Mouse (Mus musculus): ENCODE results near the gene Brd3os. TPM values are rescaled to one million over a fixed set of nuclear protein-coding genes. Genes with fewer than 3 reads are reported as not detected.

The Brd3os gene
- polyA plus RNA-seq, 1 experiment from 2014 or later, result 3.6 TPM

DNA sequence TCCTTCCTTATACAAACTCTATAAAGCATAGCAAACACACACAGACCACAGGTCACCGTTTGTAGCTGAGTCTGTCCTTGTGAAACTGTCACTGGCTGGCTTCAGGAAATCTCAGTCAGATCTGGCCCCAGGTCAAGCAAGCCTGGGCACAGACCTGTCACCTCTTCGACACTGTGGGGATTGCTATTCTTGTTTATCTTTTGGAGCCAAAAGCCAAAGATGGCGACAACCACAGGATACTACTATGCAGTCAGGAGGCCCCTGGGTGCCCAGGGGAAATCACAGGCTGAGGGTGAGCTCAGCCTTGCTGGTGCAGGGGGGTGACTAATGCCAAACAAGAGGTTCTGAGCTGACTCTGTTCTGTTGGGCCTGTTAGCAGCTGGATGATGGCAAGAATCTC, 25.7 kb upstream of the Brd3os start:
- Histone ChIP-seq H3K4me2 (ENCODE audit: low read depth, low read length) (no peak overlapping the region), H3K4me1 (ENCODE audit: control insufficient read depth, insufficient read depth, low read length) (peaks cover 73% of the 10 kb centered on the region), H3K27ac (ENCODE audit: low read length) (peak overlapping the region; percentile 17; the same call in 1 of the 2 replicates), H3K9me3 (replicated peaks; ENCODE audit: control insufficient read depth, low read length) (no peaks in the 10 kb centered on the region), H3K9ac (ENCODE audit: low read length) (no peak overlapping the region), H3K36me3 (ENCODE audit: control insufficient read depth, insufficient read depth) (no peaks in the 10 kb centered on the region), H3K27me3 (ENCODE audit: control insufficient read depth, insufficient read depth, low read length) (no peaks in the 10 kb centered on the region), H3K4me3 (ENCODE audit: low read length) (no peak overlapping the region)
- WGBS, result 16% methylated on average over 3 of the region's 3 CpGs
- no peak for ATAC-seq (replicated peaks; ENCODE audit: extremely low read depth, insufficient read depth, low FRiP score)

GRCm38 (mm10) chr2:27417648-27418153, 24.4 kb upstream of the Brd3os start:
- Histone ChIP-seq H3K9ac (ENCODE audit: low read length) (no peak overlapping the region), H3K27ac (ENCODE audit: low read length) (0 out of 2 replicates have a peak overlapping the region, but pooled peaks have one; percentile 0), H3K4me3 (ENCODE audit: low read length) (no peak overlapping the region), H3K27me3 (ENCODE audit: control insufficient read depth, insufficient read depth, low read length) (no peaks in the 10 kb centered on the region), H3K36me3 (ENCODE audit: control insufficient read depth, insufficient read depth) (no peaks in the 10 kb centered on the region), H3K4me1 (ENCODE audit: control insufficient read depth, insufficient read depth, low read length) (peaks cover 74% of the 10 kb centered on the region), H3K9me3 (replicated peaks; ENCODE audit: control insufficient read depth, low read length) (no peaks in the 10 kb centered on the region), H3K4me2 (ENCODE audit: low read depth, low read length) (no peak overlapping the region)
- ATAC-seq (replicated peaks; ENCODE audit: extremely low read depth, insufficient read depth, low FRiP score), result no peak
- WGBS, result 45% methylated on average over 5 of the region's 5 CpGs

DNA sequence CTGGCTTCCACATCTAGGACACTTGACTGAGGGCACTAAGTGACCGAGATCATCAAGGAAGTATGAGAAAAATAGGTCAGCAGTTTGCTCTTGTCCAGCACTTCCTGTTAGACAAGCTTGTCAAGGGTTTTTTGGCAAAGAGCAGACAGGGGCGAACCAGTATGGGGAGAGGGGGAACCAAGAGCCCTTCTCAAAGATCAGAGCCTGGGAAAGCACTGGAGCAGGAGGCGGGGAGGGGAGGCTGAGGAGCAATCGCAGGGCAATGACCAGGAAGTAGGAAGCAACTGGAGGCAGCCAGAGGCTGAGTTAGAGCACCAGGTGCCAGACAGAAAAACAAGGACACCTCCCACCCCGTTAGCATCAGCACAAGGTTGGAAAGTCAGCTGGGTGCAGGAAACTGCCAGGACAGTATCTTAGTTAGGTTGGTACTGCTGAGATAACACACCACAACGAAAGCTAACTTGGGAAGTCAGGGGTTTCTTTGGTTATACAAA, 23.5 kb upstream of the Brd3os start:
- ATAC-seq (replicated peaks; ENCODE audit: extremely low read depth, insufficient read depth, low FRiP score), result peak; percentile 7; the same call in 1 of the 2 replicates
- H3K36me3 ChIP-seq (ENCODE audit: control insufficient read depth, insufficient read depth), result no peaks in the 10 kb centered on the region
- H3K4me2 ChIP-seq (ENCODE audit: low read depth, low read length), result peak overlapping the region; percentile 19; the same call in 1 of the 2 replicates
- no peaks in the 10 kb centered on the region for H3K9me3 ChIP-seq (replicated peaks; ENCODE audit: control insufficient read depth, low read length)
- H3K9ac ChIP-seq (ENCODE audit: low read length), result no peak overlapping the region
- H3K27me3 ChIP-seq (ENCODE audit: control insufficient read depth, insufficient read depth, low read length), result no peaks in the 10 kb centered on the region
- H3K4me3 ChIP-seq (ENCODE audit: low read length), result no peak overlapping the region
- H3K4me1 ChIP-seq (ENCODE audit: control insufficient read depth, insufficient read depth, low read length), result peaks cover 74% of the 10 kb centered on the region
- H3K27ac ChIP-seq (ENCODE audit: low read length), result peak overlapping the region; percentile 0; the same call in 1 of the 2 replicates
- 28% methylated on average over 6 of the region's 6 CpGs for WGBS

- WGBS, result 54% methylated on average over 20 of the region's 20 CpGs
- no peak overlapping the region for H3K27ac ChIP-seq (ENCODE audit: low read length)
- H3K4me3 ChIP-seq (ENCODE audit: low read length), result no peak overlapping the region
- no peaks in the 10 kb centered on the region for H3K27me3 ChIP-seq (ENCODE audit: control insufficient read depth, insufficient read depth, low read length)
- no peak overlapping the region for H3K4me2 ChIP-seq (ENCODE audit: low read depth, low read length)
- H3K9ac ChIP-seq (ENCODE audit: low read length), result no peak overlapping the region
- no peak for ATAC-seq (replicated peaks; ENCODE audit: extremely low read depth, insufficient read depth, low FRiP score)
- no peaks in the 10 kb centered on the region for H3K36me3 ChIP-seq (ENCODE audit: control insufficient read depth, insufficient read depth)
- H3K9me3 ChIP-seq (replicated peaks; ENCODE audit: control insufficient read depth, low read length), result no peaks in the 10 kb centered on the region
- H3K4me1 ChIP-seq (ENCODE audit: control insufficient read depth, insufficient read depth, low read length), result peaks cover 47% of the 10 kb centered on the region
Measured at GRCm38 (mm10) chr2:27421293-27422068, 20.6 kb upstream of the Brd3os start.

DNA sequence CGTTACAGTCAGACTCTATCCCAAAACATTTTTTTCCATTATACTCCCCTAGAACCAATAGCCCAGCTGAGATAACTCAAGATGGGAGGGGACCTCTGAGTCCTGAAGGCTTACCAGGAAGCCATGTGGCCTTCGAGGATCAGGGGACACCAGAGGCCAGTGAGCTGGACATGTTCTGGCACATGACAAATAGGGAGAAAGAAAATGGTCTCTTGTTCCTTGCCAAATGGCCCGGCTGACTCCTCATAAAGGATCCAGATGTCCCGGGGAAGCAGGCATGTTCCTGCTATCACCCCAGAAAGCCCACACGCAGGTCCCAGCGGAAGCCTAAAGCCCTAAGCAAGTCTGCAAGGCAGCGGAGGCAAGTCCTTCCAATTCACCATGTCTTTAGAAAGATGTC, 18.5 kb upstream of the Brd3os start:
- Histone ChIP-seq H3K9ac (ENCODE audit: low read length) (no peak overlapping the region), H3K4me2 (ENCODE audit: low read depth, low read length) (no peak overlapping the region), H3K27me3 (ENCODE audit: control insufficient read depth, insufficient read depth, low read length) (no peaks in the 10 kb centered on the region), H3K36me3 (ENCODE audit: control insufficient read depth, insufficient read depth) (no peaks in the 10 kb centered on the region), H3K27ac (ENCODE audit: low read length) (no peak overlapping the region), H3K4me1 (ENCODE audit: control insufficient read depth, insufficient read depth, low read length) (peaks cover 34% of the 10 kb centered on the region), H3K9me3 (replicated peaks; ENCODE audit: control insufficient read depth, low read length) (no peaks in the 10 kb centered on the region), H3K4me3 (ENCODE audit: low read length) (no peak overlapping the region)
- ATAC-seq (replicated peaks; ENCODE audit: extremely low read depth, insufficient read depth, low FRiP score), result no peak
- 69% methylated on average over 7 of the region's 7 CpGs for WGBS

DNA sequence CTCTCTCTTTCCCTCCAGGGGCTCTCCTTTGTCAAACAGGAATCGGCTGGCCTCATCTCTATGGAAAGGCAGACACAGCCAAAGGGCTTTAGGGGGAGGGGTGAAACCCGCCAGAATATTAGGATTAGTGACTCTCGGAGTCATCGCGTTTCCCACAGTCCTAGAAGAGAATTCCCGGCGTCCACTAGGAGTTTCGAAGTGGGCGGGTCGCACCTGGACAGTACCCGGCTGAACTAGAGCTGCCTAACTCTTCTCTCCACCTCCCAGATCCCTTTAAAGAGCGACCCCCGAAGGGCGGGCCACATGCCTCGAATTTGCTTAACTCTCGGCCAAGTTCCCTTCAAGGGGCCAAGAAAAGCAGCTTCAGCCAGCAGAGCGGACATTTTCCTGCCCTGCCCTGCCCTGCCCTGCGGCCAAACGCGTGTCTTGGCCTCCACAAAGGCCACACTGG, 16.9 kb upstream of the Brd3os start:
- Histone ChIP-seq H3K4me1 (ENCODE audit: control insufficient read depth, insufficient read depth, low read length) (peaks cover 23% of the 10 kb centered on the region), H3K4me2 (ENCODE audit: low read depth, low read length) (peak overlapping the region; percentile 75), H3K4me3 (ENCODE audit: low read length) (peak overlapping the region; percentile 88), H3K9me3 (replicated peaks; ENCODE audit: control insufficient read depth, low read length) (no peaks in the 10 kb centered on the region), H3K27ac (ENCODE audit: low read length) (peak overlapping the region; percentile 69; the same call in 1 of the 2 replicates), H3K9ac (ENCODE audit: low read length) (peak overlapping the region; percentile 81), H3K36me3 (ENCODE audit: control insufficient read depth, insufficient read depth) (no peaks in the 10 kb centered on the region), H3K27me3 (ENCODE audit: control insufficient read depth, insufficient read depth, low read length) (no peaks in the 10 kb centered on the region)
- ATAC-seq (replicated peaks; ENCODE audit: extremely low read depth, insufficient read depth, low FRiP score), result no peak
- 6% methylated on average over 20 of the region's 20 CpGs for WGBS

GRCm38 (mm10) chr2:27425751-27426405, 16.2 kb upstream of the Brd3os start:
- no peak for ATAC-seq (replicated peaks; ENCODE audit: extremely low read depth, insufficient read depth, low FRiP score)
- Histone ChIP-seq H3K4me1 (ENCODE audit: control insufficient read depth, insufficient read depth, low read length) (peaks cover 22% of the 10 kb centered on the region), H3K27me3 (ENCODE audit: control insufficient read depth, insufficient read depth, low read length) (no peaks in the 10 kb centered on the region), H3K27ac (ENCODE audit: low read length) (peak overlapping the region; percentile 69), H3K9me3 (replicated peaks; ENCODE audit: control insufficient read depth, low read length) (no peaks in the 10 kb centered on the region), H3K36me3 (ENCODE audit: control insufficient read depth, insufficient read depth) (no peaks in the 10 kb centered on the region), H3K4me3 (ENCODE audit: low read length) (peak overlapping the region; percentile 88), H3K9ac (ENCODE audit: low read length) (peak overlapping the region; percentile 81), H3K4me2 (ENCODE audit: low read depth, low read length) (peak overlapping the region; percentile 75)
- WGBS, result under 1% methylated on average over 60 of the region's 60 CpGs

GRCm38 (mm10) chr2:27426406-27426854, 15.7 kb upstream of the Brd3os start:
- no peaks in the 10 kb centered on the region for H3K27me3 ChIP-seq (ENCODE audit: control insufficient read depth, insufficient read depth, low read length)
- peaks cover 17% of the 10 kb centered on the region for H3K4me1 ChIP-seq (ENCODE audit: control insufficient read depth, insufficient read depth, low read length)
- no peaks in the 10 kb centered on the region for H3K9me3 ChIP-seq (replicated peaks; ENCODE audit: control insufficient read depth, low read length)

More at GRCm38 (mm10) chr2:27426406-27426854, 15.7 kb upstream of the Brd3os start:
- H3K4me2 ChIP-seq (ENCODE audit: low read depth, low read length), result peak overlapping the region; percentile 75
- H3K9ac ChIP-seq (ENCODE audit: low read length), result peak overlapping the region; percentile 81
- no peaks in the 10 kb centered on the region for H3K36me3 ChIP-seq (ENCODE audit: control insufficient read depth, insufficient read depth)
- 0% methylated on average over 63 of the region's 64 CpGs for WGBS
- peak overlapping the region; percentile 88 for H3K4me3 ChIP-seq (ENCODE audit: low read length)
- peak; percentile 23 for ATAC-seq (replicated peaks; ENCODE audit: extremely low read depth, insufficient read depth, low FRiP score)
- H3K27ac ChIP-seq (ENCODE audit: low read length), result peak overlapping the region; percentile 69
